Mouse (Mus musculus) heart, embryonic 14.5 days (tissue): Measurements from ENCODE around the gene Fem1b. TPM values are rescaled to one million over a fixed set of nuclear protein-coding genes. Genes with fewer than 3 reads are reported as not detected.
A peak's percentile ranks its signal among the peaks of the same experiment; 100 is the strongest.

ENCODE experiments used
- ATAC-seq: fragments of 200-750 bp; cut with Nextera tagmentation; 2 replicates; pipeline ENCODE4 v1.8.0; 2017; ENCODE audit warnings: low read depth, moderate TSS enrichment; ENCODE audit not compliant: insufficient number of reproducible peaks, insufficient read depth, low FRiP score
- H3K27ac ChIP-seq, 2 experiments: fragments of 200-500 bp in 1 of 2; fragments of 300-500 bp in 1 of 2; sonication (generic) in 1 of 2; replicated peaks in 1 of 2; 2 replicates each; pipeline ENCODE4 v1.5.1; 2012 to 2014; ENCODE audit warnings: low read depth in 2 of 2, low read length in 2 of 2, control low read depth in 1 of 2, mild to moderate bottlenecking in 1 of 2, mixed read lengths in 1 of 2; ENCODE audit not compliant: control insufficient read depth in 1 of 2, insufficient read depth in 1 of 2
- H3K27me3 ChIP-seq: fragments of 300-500 bp; sonication (generic); 2 replicates; pipeline ENCODE4 v1.6.1; 2014; ENCODE audit warnings: mild to moderate bottlenecking, low read length, control low read depth; ENCODE audit not compliant: control insufficient read depth, insufficient read depth
- H3K36me3 ChIP-seq: fragments of 300-500 bp; sonication (generic); 2 replicates; pipeline ENCODE4 v1.6.1; 2014; ENCODE audit warnings: mild to moderate bottlenecking, control low read depth, low read length, mixed read lengths; ENCODE audit not compliant: control insufficient read depth, insufficient read depth
- H3K4me1 ChIP-seq, 2 experiments: fragments of 200-500 bp in 1 of 2; fragments of 300-500 bp in 1 of 2; sonication (generic) in 1 of 2; 2 replicates each; pipeline ENCODE4 v1.6.1; 2012 to 2014; ENCODE audit warnings: low read length in 2 of 2, control low read depth in 1 of 2, mixed read lengths in 1 of 2; ENCODE audit not compliant: control insufficient read depth in 2 of 2, insufficient read depth in 2 of 2
- H3K4me2 ChIP-seq: fragments of 300-500 bp; sonication (generic); 2 replicates; pipeline ENCODE4 v1.6.1; 2014; ENCODE audit warnings: mild to moderate bottlenecking, low read length
- H3K4me3 ChIP-seq, 2 experiments: fragments of 200-500 bp in 1 of 2; fragments of 300-500 bp in 1 of 2; sonication (generic) in 1 of 2; 2 replicates each; pipeline ENCODE4 v1.5.1; 2012 to 2014; ENCODE audit warnings: low read length in 2 of 2, mild to moderate bottlenecking in 2 of 2, control low read depth in 1 of 2, low read depth in 1 of 2, moderate library complexity in 1 of 2; ENCODE audit not compliant: control insufficient read depth in 1 of 2, insufficient read depth in 1 of 2
- H3K9ac ChIP-seq: fragments of 300-500 bp; sonication (generic); 2 replicates; pipeline ENCODE4 v1.6.1; 2014; ENCODE audit warnings: mild to moderate bottlenecking, low read length
- H3K9me3 ChIP-seq: fragments of 300-500 bp; sonication (generic); 2 replicates; pipeline ENCODE4 v1.6.1; 2016; ENCODE audit warnings: low read length, control low read depth; ENCODE audit not compliant: control insufficient read depth
- WGBS: fragments of 180-500 bp; shearing (Covaris S2); extraction: QIAGEN DNeasy Blood & Tissue Kit; methylation state at CpG from one replicate; pipeline ENCODE4 v1.1.7; 2014; 5-methylcytosine and 5-hydroxymethylcytosine counted together
- polyA plus RNA-seq: library from polyadenylated mRNA; unstranded; fragments of >200 nt; fragmentation: Nextera tagmentation; extraction: Ambion mirVana; gene quantifications from 2 replicates; pipeline ENCODE4 v1.2.1, GENCODE M21; 2014

Gene Fem1b
- polyA plus RNA-seq, 1 experiment from 2014 or later, result 21.0 TPM

DNA sequence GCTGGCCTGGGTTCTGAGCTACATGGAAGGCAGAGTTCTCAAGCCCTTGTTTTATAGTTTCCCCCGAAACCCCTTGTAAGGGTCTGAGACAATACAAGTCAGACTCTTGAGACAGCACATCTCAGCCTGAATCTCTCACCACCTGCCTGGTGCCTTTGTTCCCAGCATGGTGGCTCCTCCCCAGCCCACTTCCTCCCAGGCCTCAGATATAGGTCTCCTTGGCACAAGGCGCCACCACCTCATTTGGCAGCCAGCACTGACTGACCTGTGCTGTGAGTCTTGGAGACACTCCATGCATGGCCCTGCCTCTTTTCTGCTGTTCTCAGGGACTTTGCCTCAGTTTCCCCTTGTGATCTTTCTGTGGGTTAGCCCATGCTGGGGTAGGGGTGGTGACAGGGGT lies 39.8 kb upstream of the Fem1b start:
- H3K27ac ChIP-seq, result no peak overlapping the region
- H3K9ac ChIP-seq, result no peak overlapping the region
- ATAC-seq, result no peak
- no peaks in the 10 kb centered on the region for H3K27me3 ChIP-seq
- no peak overlapping the region for H3K4me2 ChIP-seq
- peaks cover 29% of the 10 kb centered on the region for H3K36me3 ChIP-seq
- WGBS, result 73% methylated on average over 2 of the region's 2 CpGs
- H3K9me3 ChIP-seq, result no peaks in the 10 kb centered on the region
- H3K4me1 ChIP-seq, result peaks cover 7 to 9% of the 10 kb centered on the region in 2 experiments; a peak in 3 of 4 replicates
- H3K4me3 ChIP-seq, result no peak overlapping the region

GRCm38 (mm10) chr9:62848641-62849040 lies 36.9 kb upstream of the Fem1b start:
- Histone ChIP-seq H3K27ac (no peak overlapping the region), H3K9me3 (no peaks in the 10 kb centered on the region), H3K4me2 (no peak overlapping the region), H3K27me3 (no peaks in the 10 kb centered on the region), H3K9ac (no peak overlapping the region), H3K4me1 (peaks cover 4 to 5% of the 10 kb centered on the region in 2 experiments; a peak in 3 of 4 replicates), H3K4me3 (no peak overlapping the region), H3K36me3 (peaks cover 31% of the 10 kb centered on the region)
- no peak for ATAC-seq
- WGBS, result 83% methylated on average over 3 of the region's 3 CpGs

DNA sequence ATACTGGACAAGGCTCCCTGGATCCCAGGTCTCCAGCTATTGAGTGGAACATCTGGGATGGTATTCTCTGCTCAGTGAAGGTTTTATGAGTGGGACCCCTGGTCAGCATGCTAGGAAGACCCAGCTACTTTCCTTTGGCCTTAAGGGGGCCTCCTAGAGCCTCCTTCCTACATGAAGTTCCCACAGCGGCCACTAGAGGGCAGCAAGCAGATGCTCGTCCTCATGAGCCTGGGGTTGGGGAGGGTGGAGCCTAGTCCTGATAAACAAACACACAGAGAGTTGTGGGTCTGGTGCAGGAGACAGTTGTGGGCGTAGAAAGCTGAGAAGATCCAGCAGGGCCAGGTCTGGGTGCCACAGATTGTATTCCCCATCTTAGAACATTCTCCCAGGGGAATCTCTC lies 36.0 kb upstream of the Fem1b start:
- Histone ChIP-seq H3K4me3 (no peak overlapping the region), H3K4me1 (peaks cover 4 to 5% of the 10 kb centered on the region in 2 experiments; a peak in 3 of 4 replicates), H3K27ac (no peak overlapping the region), H3K27me3 (no peaks in the 10 kb centered on the region), H3K36me3 (peaks cover 31% of the 10 kb centered on the region), H3K9ac (0 out of 2 replicates have a peak overlapping the region, but pooled peaks have one; percentile 4), H3K4me2 (no peak overlapping the region), H3K9me3 (no peaks in the 10 kb centered on the region)
- WGBS, result 0% methylated on average over 3 of the region's 3 CpGs
- 0 out of 2 replicates have a peak, but pooled peaks have one; percentile 41 for ATAC-seq

DNA sequence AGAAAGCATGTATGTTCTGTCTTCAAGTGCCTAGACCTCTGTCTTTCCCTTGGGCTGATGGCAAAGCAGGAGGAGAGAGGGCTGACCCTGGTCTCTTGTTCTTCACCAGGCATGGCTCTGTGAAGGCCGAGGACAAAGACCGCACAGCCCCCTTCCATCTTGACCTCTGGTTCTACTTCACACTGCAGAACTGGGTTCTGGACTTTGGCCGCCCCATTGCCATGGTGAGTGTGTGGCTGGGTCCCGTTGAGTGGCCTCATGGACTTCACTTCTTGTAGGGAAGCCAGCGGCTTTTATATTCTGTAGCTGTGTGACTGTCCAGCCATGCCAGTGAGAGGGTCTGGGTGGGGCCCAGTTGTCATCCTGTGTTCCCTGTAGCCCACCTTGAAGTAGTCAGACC lies 32.7 kb upstream of the Fem1b start:
- ATAC-seq, result no peak
- 97% methylated on average over 5 of the region's 5 CpGs for WGBS
- Histone ChIP-seq H3K36me3 (peaks cover 12% of the 10 kb centered on the region; the same call in 1 of the 2 replicates), H3K9me3 (no peaks in the 10 kb centered on the region), H3K9ac (no peak overlapping the region), H3K27me3 (no peaks in the 10 kb centered on the region), H3K4me2 (no peak overlapping the region), H3K27ac (no peak overlapping the region), H3K4me3 (no peak overlapping the region), H3K4me1 (peaks cover 7 to 11% of the 10 kb centered on the region in 2 experiments)

DNA sequence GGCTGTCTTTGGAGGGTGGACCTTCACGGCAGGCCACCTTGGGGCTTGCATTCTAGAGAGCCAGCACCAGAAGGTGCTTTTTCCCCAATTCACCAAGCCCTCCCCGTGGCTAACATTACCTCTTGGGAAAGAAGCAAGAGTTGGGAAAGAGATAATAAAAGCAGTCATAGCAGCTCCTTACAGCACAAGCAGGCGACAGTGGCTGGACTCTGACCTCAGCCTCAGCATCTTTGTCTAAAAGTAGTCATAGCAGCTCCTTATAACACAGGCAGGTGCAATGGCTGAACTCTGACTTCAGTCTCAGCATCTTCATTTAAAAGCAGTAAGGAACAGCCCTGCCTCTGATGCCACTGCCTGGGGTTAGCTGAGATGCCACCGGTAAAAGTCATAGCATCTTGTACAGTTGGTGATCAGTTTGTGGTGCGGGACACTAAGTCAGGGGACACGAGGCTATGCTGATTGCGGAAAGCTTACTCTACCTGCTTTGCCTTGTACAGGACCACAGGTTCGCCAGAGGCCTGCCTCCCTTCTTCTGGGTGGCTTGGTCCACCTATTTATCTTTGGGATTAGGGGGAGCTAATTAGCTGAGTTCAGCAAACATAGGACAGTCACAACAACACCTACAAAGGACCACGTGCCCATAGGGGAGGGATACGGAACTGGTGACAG lies 31.8 kb upstream of the Fem1b start:
- Histone ChIP-seq H3K9ac (no peak overlapping the region), H3K4me3 (no peak overlapping the region), H3K4me1 (peaks cover 12 to 17% of the 10 kb centered on the region in 2 experiments), H3K36me3 (peaks cover 9% of the 10 kb centered on the region; the same call in 1 of the 2 replicates), H3K9me3 (no peaks in the 10 kb centered on the region), H3K4me2 (no peak overlapping the region), H3K27ac (no peak overlapping the region), H3K27me3 (no peaks in the 10 kb centered on the region)
- ATAC-seq, result no peak
- 72% methylated on average over 10 of the region's 10 CpGs for WGBS

DNA sequence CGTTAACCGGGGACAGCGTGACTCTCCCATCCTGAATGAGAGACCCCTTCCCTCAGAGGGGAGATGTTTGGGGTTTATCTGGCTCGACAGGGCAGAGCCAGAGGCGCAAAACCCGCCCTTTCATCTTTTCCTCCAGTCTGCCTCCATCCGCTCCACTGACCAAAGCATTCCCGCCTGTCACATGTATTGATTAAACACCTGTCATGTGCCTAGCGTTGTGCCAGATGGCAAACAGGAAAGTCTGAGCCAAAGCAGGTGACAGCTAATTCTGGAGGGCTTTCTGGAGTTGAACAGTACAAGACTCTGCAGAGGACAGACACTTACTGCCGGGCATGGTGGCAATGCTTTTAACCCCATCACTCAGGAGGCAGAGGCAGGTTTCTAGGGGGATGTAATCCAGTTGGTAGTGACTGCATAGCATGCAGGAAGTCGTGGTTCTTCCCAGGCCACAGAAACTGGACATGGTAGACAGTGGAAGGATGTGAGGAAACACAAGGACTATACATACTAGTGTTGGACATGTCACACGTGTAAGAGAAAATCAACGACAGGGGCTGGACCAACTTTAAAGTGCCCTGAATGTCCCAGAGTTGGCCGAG lies 27.5 kb upstream of the Fem1b start:
- no peak for ATAC-seq
- peak overlapping the region; percentile 69 to 85 for H3K4me3 ChIP-seq
- peaks cover 11 to 17% of the 10 kb centered on the region in 2 experiments for H3K4me1 ChIP-seq

GRCm38 (mm10) chr9:62838506-62839171 lies 26.9 kb upstream of the Fem1b start, which contains the start of gene Cln6:
Cln6 (plus strand) TSS chr9:62838785.
- peak within 1 kb of the TSS; percentile 91 for H3K9ac ChIP-seq
- H3K4me3 ChIP-seq, result peak within 1 kb of the TSS; percentile 69 to 85
- H3K27ac ChIP-seq, result peak within 1 kb of the TSS; percentile 61 to 81
- H3K27me3 ChIP-seq, result no peaks in the 10 kb centered on the region
- no peaks in the 10 kb centered on the region for H3K36me3 ChIP-seq
- H3K9me3 ChIP-seq, result no peaks in the 10 kb centered on the region
- H3K4me1 ChIP-seq, result peaks cover 11 to 17% of the 10 kb centered on the region in 2 experiments
- WGBS, result under 1% methylated on average over 46 of the region's 48 CpGs
- peak within 1 kb of the TSS; percentile 89 for H3K4me2 ChIP-seq
- peak; percentile 91 for ATAC-seq

More for the DNA sequence above, 27.5 kb upstream of the Fem1b start:
- peak overlapping the region; percentile 89 for H3K4me2 ChIP-seq
- peak overlapping the region; percentile 91 for H3K9ac ChIP-seq
- no peaks in the 10 kb centered on the region for H3K36me3 ChIP-seq
- peak overlapping the region; percentile 61 to 81 for H3K27ac ChIP-seq
- no peaks in the 10 kb centered on the region for H3K27me3 ChIP-seq
- WGBS, result 12% methylated on average over 14 of the region's 14 CpGs
- H3K9me3 ChIP-seq, result no peaks in the 10 kb centered on the region
